Mouse (Mus musculus): ENCODE data around the gene Igfbp3. TPM values are rescaled to one million over a fixed set of nuclear protein-coding genes. Genes with fewer than 3 reads are reported as not detected.

Gene Igfbp3
- polyA plus RNA-seq (2014; fragmentation: Nextera tagmentation; extraction: Ambion mirVana): 51.1 and 53.7 TPM in 2 replicates

- Histone ChIP-seq H3K27me3 (ENCODE audit: control insufficient read depth, insufficient read depth, low read length) (peaks cover 18% of the 10 kb centered on the region), H3K9me3 (replicated peaks; ENCODE audit: control insufficient read depth, low read length) (no peaks in the 10 kb centered on the region), H3K4me1 (ENCODE audit: control insufficient read depth, insufficient read depth, low read length) (no peaks in the 10 kb centered on the region), H3K4me2 (ENCODE audit: low read depth, low read length) (peak within 1 kb of the TSS; percentile 91), H3K27ac (replicated peaks; ENCODE audit: low read depth, low read length) (no peak within 1 kb of the TSS), H3K9ac (replicated peaks; ENCODE audit: low read length) (peak within 1 kb of the TSS; percentile 61), H3K4me3 (ENCODE audit: low read depth, low read length) (peak within 1 kb of the TSS; percentile 54), H3K36me3 (replicated peaks; ENCODE audit: control insufficient read depth, insufficient read depth, low read depth, low read length) (no peaks in the 10 kb centered on the region)
- ATAC-seq (replicated peaks; ENCODE audit: insufficient number of reproducible peaks, low FRiP score, low TSS enrichment, low read depth) (peak; percentile 83), DNase-seq (ENCODE audit: low spot score) (peak; percentile 77)
- WGBS: under 1% methylated on average over 98 of the region's 104 CpGs
Measured at GRCm38 (mm10) chr11:7213501-7214341, at the start of gene Igfbp3. Gene Igfbp3 (minus strand): TSS chr11:7213923.

- DNase-seq (ENCODE audit: low spot score): no peak
- 89% methylated on average over 5 of the region's 5 CpGs for WGBS
- H3K9me3 ChIP-seq (replicated peaks; ENCODE audit: control insufficient read depth, low read length): no peaks in the 10 kb centered on the region
- no peak overlapping the region for H3K4me2 ChIP-seq (ENCODE audit: low read depth, low read length)
- no peaks in the 10 kb centered on the region for H3K36me3 ChIP-seq (replicated peaks; ENCODE audit: control insufficient read depth, insufficient read depth, low read depth, low read length)
- no peak overlapping the region for H3K9ac ChIP-seq (replicated peaks; ENCODE audit: low read length)
- no peak overlapping the region for H3K4me3 ChIP-seq (ENCODE audit: low read depth, low read length)
- ATAC-seq (replicated peaks; ENCODE audit: insufficient number of reproducible peaks, low FRiP score, low TSS enrichment, low read depth): no peak
- no peak overlapping the region for H3K27ac ChIP-seq (replicated peaks; ENCODE audit: low read depth, low read length)
- no peaks in the 10 kb centered on the region for H3K27me3 ChIP-seq (ENCODE audit: control insufficient read depth, insufficient read depth, low read length)
- no peaks in the 10 kb centered on the region for H3K4me1 ChIP-seq (ENCODE audit: control insufficient read depth, insufficient read depth, low read length)
Measured at GRCm38 (mm10) chr11:7250870-7251269, 37.1 kb upstream of the Igfbp3 start.

- H3K4me2 ChIP-seq (ENCODE audit: low read depth, low read length): no peak overlapping the region
- DNase-seq (ENCODE audit: low spot score): no peak
- no peaks in the 10 kb centered on the region for H3K36me3 ChIP-seq (replicated peaks; ENCODE audit: control insufficient read depth, insufficient read depth, low read depth, low read length)
- no peak overlapping the region for H3K9ac ChIP-seq (replicated peaks; ENCODE audit: low read length)
- ATAC-seq (replicated peaks; ENCODE audit: insufficient number of reproducible peaks, low FRiP score, low TSS enrichment, low read depth): no peak
- no peaks in the 10 kb centered on the region for H3K9me3 ChIP-seq (replicated peaks; ENCODE audit: control insufficient read depth, low read length)
- no peak overlapping the region for H3K4me3 ChIP-seq (ENCODE audit: low read depth, low read length)
- no peaks in the 10 kb centered on the region for H3K4me1 ChIP-seq (ENCODE audit: control insufficient read depth, insufficient read depth, low read length)
- no peak overlapping the region for H3K27ac ChIP-seq (replicated peaks; ENCODE audit: low read depth, low read length)
- WGBS: 82% methylated on average over 2 of the region's 2 CpGs
- H3K27me3 ChIP-seq (ENCODE audit: control insufficient read depth, insufficient read depth, low read length): no peaks in the 10 kb centered on the region
Measured at GRCm38 (mm10) chr11:7250415-7250814, 36.7 kb upstream of the Igfbp3 start.

GRCm38 (mm10) chr11:7244782-7245181 is 31.1 kb upstream of the Igfbp3 start:
- 71% methylated on average over 1 of the region's 1 CpGs for WGBS
- no peak overlapping the region for H3K9ac ChIP-seq (replicated peaks; ENCODE audit: low read length)
- H3K4me3 ChIP-seq (ENCODE audit: low read depth, low read length): no peak overlapping the region
- H3K27ac ChIP-seq (replicated peaks; ENCODE audit: low read depth, low read length): no peak overlapping the region
- H3K9me3 ChIP-seq (replicated peaks; ENCODE audit: control insufficient read depth, low read length): no peaks in the 10 kb centered on the region
- H3K4me2 ChIP-seq (ENCODE audit: low read depth, low read length): no peak overlapping the region
- H3K27me3 ChIP-seq (ENCODE audit: control insufficient read depth, insufficient read depth, low read length): no peaks in the 10 kb centered on the region
- H3K4me1 ChIP-seq (ENCODE audit: control insufficient read depth, insufficient read depth, low read length): no peaks in the 10 kb centered on the region
- ATAC-seq (replicated peaks; ENCODE audit: insufficient number of reproducible peaks, low FRiP score, low TSS enrichment, low read depth) (no peak), DNase-seq (ENCODE audit: low spot score) (no peak)
- H3K36me3 ChIP-seq (replicated peaks; ENCODE audit: control insufficient read depth, insufficient read depth, low read depth, low read length): no peaks in the 10 kb centered on the region

- DNase-seq (ENCODE audit: low spot score): no peak
- H3K27ac ChIP-seq (replicated peaks; ENCODE audit: low read depth, low read length): no peak overlapping the region
- no peak overlapping the region for H3K4me2 ChIP-seq (ENCODE audit: low read depth, low read length)
Measured at GRCm38 (mm10) chr11:7239041-7239740, 25.5 kb upstream of the Igfbp3 start.

GRCm38 (mm10) chr11:7238546-7238945 is 24.8 kb upstream of the Igfbp3 start:
- Histone ChIP-seq H3K9me3 (replicated peaks; ENCODE audit: control insufficient read depth, low read length) (no peaks in the 10 kb centered on the region), H3K27me3 (ENCODE audit: control insufficient read depth, insufficient read depth, low read length) (no peaks in the 10 kb centered on the region), H3K4me3 (ENCODE audit: low read depth, low read length) (no peak overlapping the region), H3K4me1 (ENCODE audit: control insufficient read depth, insufficient read depth, low read length) (no peaks in the 10 kb centered on the region), H3K27ac (replicated peaks; ENCODE audit: low read depth, low read length) (no peak overlapping the region), H3K9ac (replicated peaks; ENCODE audit: low read length) (no peak overlapping the region), H3K4me2 (ENCODE audit: low read depth, low read length) (no peak overlapping the region), H3K36me3 (replicated peaks; ENCODE audit: control insufficient read depth, insufficient read depth, low read depth, low read length) (no peaks in the 10 kb centered on the region)
- no peak for ATAC-seq (replicated peaks; ENCODE audit: insufficient number of reproducible peaks, low FRiP score, low TSS enrichment, low read depth)
- DNase-seq (ENCODE audit: low spot score): no peak
- WGBS: 98% methylated on average over 6 of the region's 6 CpGs

More at GRCm38 (mm10) chr11:7239041-7239740, 25.5 kb upstream of the Igfbp3 start:
- no peaks in the 10 kb centered on the region for H3K4me1 ChIP-seq (ENCODE audit: control insufficient read depth, insufficient read depth, low read length)
- H3K9ac ChIP-seq (replicated peaks; ENCODE audit: low read length): no peak overlapping the region
- ATAC-seq (replicated peaks; ENCODE audit: insufficient number of reproducible peaks, low FRiP score, low TSS enrichment, low read depth): no peak
- no peaks in the 10 kb centered on the region for H3K9me3 ChIP-seq (replicated peaks; ENCODE audit: control insufficient read depth, low read length)
- no peak overlapping the region for H3K4me3 ChIP-seq (ENCODE audit: low read depth, low read length)
- no peaks in the 10 kb centered on the region for H3K27me3 ChIP-seq (ENCODE audit: control insufficient read depth, insufficient read depth, low read length)
- H3K36me3 ChIP-seq (replicated peaks; ENCODE audit: control insufficient read depth, insufficient read depth, low read depth, low read length): no peaks in the 10 kb centered on the region
- 84% methylated on average over 4 of the region's 4 CpGs for WGBS

GRCm38 (mm10) chr11:7237712-7238111 is 24.0 kb upstream of the Igfbp3 start:
- H3K4me2 ChIP-seq (ENCODE audit: low read depth, low read length): no peak overlapping the region
- H3K4me1 ChIP-seq (ENCODE audit: control insufficient read depth, insufficient read depth, low read length): no peaks in the 10 kb centered on the region
- no peak overlapping the region for H3K27ac ChIP-seq (replicated peaks; ENCODE audit: low read depth, low read length)
- ATAC-seq (replicated peaks; ENCODE audit: insufficient number of reproducible peaks, low FRiP score, low TSS enrichment, low read depth) (no peak), DNase-seq (ENCODE audit: low spot score) (no peak)
- H3K4me3 ChIP-seq (ENCODE audit: low read depth, low read length): no peak overlapping the region
- 74% methylated on average over 6 of the region's 6 CpGs for WGBS
- no peaks in the 10 kb centered on the region for H3K27me3 ChIP-seq (ENCODE audit: control insufficient read depth, insufficient read depth, low read length)
- H3K9me3 ChIP-seq (replicated peaks; ENCODE audit: control insufficient read depth, low read length): no peaks in the 10 kb centered on the region
- no peak overlapping the region for H3K9ac ChIP-seq (replicated peaks; ENCODE audit: low read length)
- H3K36me3 ChIP-seq (replicated peaks; ENCODE audit: control insufficient read depth, insufficient read depth, low read depth, low read length): no peaks in the 10 kb centered on the region

GRCm38 (mm10) chr11:7236751-7237150 is 23.0 kb upstream of the Igfbp3 start:
- Histone ChIP-seq H3K27me3 (ENCODE audit: control insufficient read depth, insufficient read depth, low read length) (no peaks in the 10 kb centered on the region), H3K9ac (replicated peaks; ENCODE audit: low read length) (no peak overlapping the region), H3K27ac (replicated peaks; ENCODE audit: low read depth, low read length) (no peak overlapping the region), H3K4me2 (ENCODE audit: low read depth, low read length) (no peak overlapping the region), H3K36me3 (replicated peaks; ENCODE audit: control insufficient read depth, insufficient read depth, low read depth, low read length) (no peaks in the 10 kb centered on the region), H3K4me1 (ENCODE audit: control insufficient read depth, insufficient read depth, low read length) (no peaks in the 10 kb centered on the region), H3K4me3 (ENCODE audit: low read depth, low read length) (no peak overlapping the region), H3K9me3 (replicated peaks; ENCODE audit: control insufficient read depth, low read length) (no peaks in the 10 kb centered on the region)
- 87% methylated on average over 2 of the region's 2 CpGs for WGBS
- DNase-seq (ENCODE audit: low spot score) (no peak), ATAC-seq (replicated peaks; ENCODE audit: insufficient number of reproducible peaks, low FRiP score, low TSS enrichment, low read depth) (no peak)

Data from embryonic facial prominence, embryonic 11.5 days (tissue).